Mouse (Mus musculus): ENCODE measurements around the gene Cdk2. TPM values are rescaled to one million over a fixed set of nuclear protein-coding genes. Genes with fewer than 3 reads are reported as not detected.

Gene Cdk2
- 39.9 TPM for polyA plus RNA-seq (2012; fragmentation: generic; extraction: Trizol)

DNA sequence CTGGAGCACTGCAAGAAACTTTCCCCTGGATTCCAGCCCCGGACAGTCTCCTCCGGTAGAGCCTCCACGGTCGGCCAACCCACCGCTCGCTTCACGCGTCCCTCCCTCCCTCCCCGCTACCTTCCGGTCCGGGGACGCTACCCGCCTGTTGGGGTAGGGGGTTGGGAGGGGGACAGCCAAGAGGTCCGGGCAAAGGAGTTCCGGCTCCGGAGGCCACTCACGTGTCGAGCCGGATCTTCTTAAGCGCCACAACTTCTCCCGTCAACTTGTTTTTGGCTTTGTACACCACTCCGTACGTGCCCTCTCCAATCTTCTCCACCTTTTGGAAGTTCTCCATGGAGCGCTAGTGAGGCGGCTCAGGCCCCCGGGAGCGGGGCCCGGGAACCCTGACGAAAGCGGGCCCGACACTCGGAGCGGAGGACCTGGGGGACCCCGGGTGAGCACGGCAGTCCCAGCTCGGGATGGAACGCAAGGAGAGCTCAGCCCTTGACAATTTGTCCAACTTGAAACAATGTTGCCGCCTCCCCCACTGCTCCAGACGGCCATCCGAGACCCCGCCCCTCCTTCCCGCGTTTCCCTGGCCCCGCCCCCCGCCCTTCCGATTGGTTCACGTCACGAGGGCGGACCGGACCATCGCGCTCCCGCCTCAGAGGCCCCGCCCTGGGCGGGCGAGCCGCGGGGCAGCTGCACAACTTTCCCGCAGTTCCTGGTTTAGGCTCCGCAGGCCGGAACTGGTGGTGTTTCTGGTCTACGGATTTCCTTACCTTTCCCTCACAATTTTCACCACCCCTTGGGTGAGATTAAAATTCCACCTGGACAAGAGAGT, at the start of gene Cdk2:
TSS of gene Cdk2 (minus strand) at position 541 of the 826 bp plus-strand sequence.
- H3K4me2 ChIP-seq (ENCODE audit: low read depth) = peak within 1 kb of the TSS; percentile 89
- peak; percentile 78 for TF ChIP-seq POLR2A (IDR thresholded peaks at IDR 0.05; ENCODE audit: insufficient read length, low read depth)
- TF ChIP-seq SRF (IDR thresholded peaks at IDR 0.05; ENCODE audit: control insufficient read depth, insufficient read length, low read depth) = no peak
- TF ChIP-seq MYOD1 (IDR thresholded peaks at IDR 0.05; ENCODE audit: control insufficient read depth in 1 of 3, insufficient read length in 2 of 3, low read depth in 2 of 3) = peak in 2 of 3 experiments; percentile 54 to 71
- no peak for TF ChIP-seq REST (IDR thresholded peaks at IDR 0.05; ENCODE audit: insufficient read depth, insufficient read length)
- TF ChIP-seq POLR2AphosphoS2 (IDR thresholded peaks at IDR 0.05; ENCODE audit: insufficient read length, low read depth) = peak; percentile 78
- TF ChIP-seq CEBPB (IDR thresholded peaks at IDR 0.05; ENCODE audit: insufficient read depth, poor library complexity, severe bottlenecking) = no peak
- no peak for TF ChIP-seq USF1 (IDR thresholded peaks at IDR 0.05; ENCODE audit: low read depth)
- TF ChIP-seq MYOG (IDR thresholded peaks at IDR 0.05; ENCODE audit: control insufficient read depth in 1 of 3, insufficient read depth in 1 of 3, insufficient read length in 2 of 3, low read depth in 2 of 3) = peak in 2 of 3 experiments; percentile 47 to 79
- peak; percentile 28 for TF ChIP-seq E2F4 (IDR thresholded peaks at IDR 0.05; ENCODE audit: insufficient read depth)
- no peak for TF ChIP-seq MAX (IDR thresholded peaks at IDR 0.05; ENCODE audit: low read depth)
- TF ChIP-seq TCF3 (IDR thresholded peaks at IDR 0.05; ENCODE audit: insufficient read length, low read depth) = no peak
- no peak for TF ChIP-seq TCF12 (IDR thresholded peaks at IDR 0.05; ENCODE audit: insufficient read depth, poor library complexity, severe bottlenecking)
- peak within 1 kb of the TSS; percentile 75 for H3K4me3 ChIP-seq
- peaks cover 21% of the 10 kb centered on the region for H3K36me3 ChIP-seq (ENCODE audit: control insufficient read depth, insufficient read depth)
- peak within 1 kb of the TSS; percentile 3 for H3ac ChIP-seq (ENCODE audit: control insufficient read depth, insufficient read length)
- peaks cover 12% of the 10 kb centered on the region for H3K79me2 ChIP-seq (ENCODE audit: control insufficient read depth, insufficient read depth)
- no peaks in the 10 kb centered on the region for H3K27me3 ChIP-seq (ENCODE audit: control insufficient read depth, insufficient read depth, insufficient read length)

DNA sequence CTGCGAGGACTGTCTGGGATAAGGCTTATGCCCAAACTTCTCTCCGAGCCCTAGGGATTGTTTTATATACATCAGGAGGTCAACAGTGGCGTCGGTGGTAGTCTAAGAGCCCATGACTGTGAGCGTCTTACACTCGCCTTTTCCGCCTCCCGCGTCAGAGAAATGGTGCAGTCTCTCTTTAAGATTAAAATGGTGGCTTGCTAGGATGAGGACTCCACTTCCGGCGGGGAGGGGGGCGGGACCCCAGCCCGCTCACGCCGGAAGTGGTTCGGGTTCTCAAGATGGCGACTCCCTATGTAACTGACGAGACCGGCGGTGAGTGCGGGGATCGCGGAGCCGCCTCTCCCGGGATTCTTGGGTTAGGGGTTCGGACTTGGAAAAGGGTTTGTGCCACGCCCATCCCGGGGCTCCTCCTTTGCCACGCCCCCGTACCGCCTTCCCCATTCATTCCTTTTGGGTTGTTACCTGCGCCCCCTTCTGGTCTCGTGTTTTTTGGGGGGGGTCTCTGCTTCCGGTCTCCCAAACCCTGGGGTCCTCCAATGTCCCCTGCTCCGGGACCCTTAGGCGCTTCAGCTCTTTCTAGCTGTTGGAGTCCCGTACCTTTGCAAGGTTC, 43.5 kb upstream of the Cdk2 start:
- peak overlapping the region; percentile 94 for H3K4me3 ChIP-seq
- no peaks in the 10 kb centered on the region for H3K27me3 ChIP-seq (ENCODE audit: control insufficient read depth, insufficient read depth, insufficient read length)
- H3ac ChIP-seq (ENCODE audit: control insufficient read depth, insufficient read length) = peak overlapping the region; percentile 22
- peaks cover 49% of the 10 kb centered on the region for H3K79me2 ChIP-seq (ENCODE audit: control insufficient read depth, insufficient read depth)
- no peaks in the 10 kb centered on the region for H3K36me3 ChIP-seq (ENCODE audit: control insufficient read depth, insufficient read depth)
- H3K4me2 ChIP-seq (ENCODE audit: low read depth) = peak overlapping the region; percentile 82
- TF ChIP-seq POLR2AphosphoS2 (IDR thresholded peaks at IDR 0.05; ENCODE audit: insufficient read length, low read depth) = peak; percentile 20
- TF ChIP-seq POLR2A (IDR thresholded peaks at IDR 0.05; ENCODE audit: insufficient read length, low read depth) = peak; percentile 35
- TF ChIP-seq MYOD1 (IDR thresholded peaks at IDR 0.05; ENCODE audit: control insufficient read depth in 1 of 3, insufficient read length in 2 of 3, low read depth in 2 of 3) = no peak

DNA sequence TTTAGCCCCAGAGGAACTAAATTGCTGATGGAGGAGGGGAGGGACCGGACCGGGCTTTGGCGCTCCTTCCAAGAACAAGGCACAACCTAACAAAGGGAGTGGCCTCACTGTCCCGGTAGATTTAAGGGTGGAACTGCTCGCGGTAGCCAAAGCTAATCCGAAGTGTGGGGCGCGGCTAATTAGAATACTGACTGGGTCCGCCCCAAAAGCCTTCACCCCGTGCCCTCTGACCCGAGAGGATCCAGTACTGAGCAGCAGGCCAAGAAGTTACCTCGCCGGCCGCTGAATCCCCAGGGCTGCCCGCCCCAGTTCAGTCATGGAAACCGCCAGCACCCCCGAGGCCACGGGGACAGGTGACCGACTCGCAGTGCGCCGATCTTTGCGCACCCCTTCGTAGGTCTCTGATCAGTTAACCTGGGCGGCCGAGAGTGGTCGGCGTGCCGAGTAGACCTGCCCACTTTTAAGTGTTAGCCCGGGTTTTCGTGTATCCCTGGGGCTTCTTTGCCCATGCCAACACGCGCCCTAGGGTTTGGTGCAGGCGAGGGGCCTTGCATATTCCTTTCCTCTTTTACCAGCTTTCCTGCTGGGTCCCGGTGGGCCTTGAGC, 42.9 kb upstream of the Cdk2 start, which contains the start of gene Pym1:
TSS of gene Pym1 (plus strand) at position 244 of the 606 bp plus-strand sequence.
- Histone ChIP-seq H3K4me2 (ENCODE audit: low read depth) (peak within 1 kb of the TSS; percentile 82), H3K27me3 (ENCODE audit: control insufficient read depth, insufficient read depth, insufficient read length) (no peaks in the 10 kb centered on the region), H3ac (ENCODE audit: control insufficient read depth, insufficient read length) (peak within 1 kb of the TSS; percentile 22), H3K36me3 (ENCODE audit: control insufficient read depth, insufficient read depth) (no peaks in the 10 kb centered on the region), H3K4me3 (peak within 1 kb of the TSS; percentile 94), H3K79me2 (ENCODE audit: control insufficient read depth, insufficient read depth) (peaks cover 43% of the 10 kb centered on the region)
- no peak for TF ChIP-seq MYOG (IDR thresholded peaks at IDR 0.05; ENCODE audit: control insufficient read depth in 1 of 3, insufficient read depth in 1 of 3, insufficient read length in 2 of 3, low read depth in 2 of 3)
- TF ChIP-seq CEBPB (IDR thresholded peaks at IDR 0.05; ENCODE audit: insufficient read depth, poor library complexity, severe bottlenecking) = no peak
- TF ChIP-seq POLR2A (IDR thresholded peaks at IDR 0.05; ENCODE audit: insufficient read length, low read depth) = peak; percentile 55

DNA sequence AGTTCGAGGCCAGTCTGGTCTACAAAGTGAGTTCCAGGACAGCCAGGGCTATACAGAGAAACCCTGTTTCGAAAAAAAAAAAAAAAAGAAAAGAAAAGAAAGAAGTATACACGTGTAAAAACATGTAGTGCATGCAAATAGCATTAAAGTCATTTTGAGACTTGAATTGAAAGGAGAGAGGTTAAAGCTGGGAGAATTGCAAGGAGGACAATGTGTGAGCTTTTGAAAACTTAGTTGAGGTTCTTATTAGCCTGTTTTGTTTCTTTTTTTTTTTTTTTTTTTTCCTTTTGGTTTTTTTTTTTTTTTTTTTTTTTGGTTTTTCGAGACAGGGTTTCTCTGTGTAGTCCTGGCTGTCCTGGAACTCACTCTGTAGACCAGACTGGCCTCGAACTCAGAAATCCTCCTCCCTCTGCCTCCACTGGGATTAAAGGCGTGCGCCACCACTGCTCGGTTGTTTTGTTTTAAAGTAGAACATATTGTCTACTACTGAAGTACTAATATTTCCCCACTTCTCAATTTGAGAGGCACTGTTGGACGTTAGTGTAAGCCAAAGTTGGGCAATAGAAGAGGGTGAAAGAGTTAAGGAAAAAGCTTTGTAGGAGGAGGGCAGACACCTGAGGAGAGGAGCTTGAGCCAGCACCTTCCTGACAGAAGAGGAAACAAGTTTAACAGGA, 42.3 kb upstream of the Cdk2 start:
- TF ChIP-seq MYOD1 (IDR thresholded peaks at IDR 0.05; ENCODE audit: control insufficient read depth in 1 of 3, insufficient read length in 2 of 3, low read depth in 2 of 3) (no peak), TCF3 (IDR thresholded peaks at IDR 0.05; ENCODE audit: insufficient read length, low read depth) (no peak), POLR2AphosphoS2 (IDR thresholded peaks at IDR 0.05; ENCODE audit: insufficient read length, low read depth) (no peak), POLR2A (IDR thresholded peaks at IDR 0.05; ENCODE audit: insufficient read length, low read depth) (no peak), MYOG (IDR thresholded peaks at IDR 0.05; ENCODE audit: control insufficient read depth in 1 of 3, insufficient read depth in 1 of 3, insufficient read length in 2 of 3, low read depth in 2 of 3) (no peak), E2F4 (IDR thresholded peaks at IDR 0.05; ENCODE audit: insufficient read depth) (no peak), MAX (IDR thresholded peaks at IDR 0.05; ENCODE audit: low read depth) (no peak), USF1 (IDR thresholded peaks at IDR 0.05; ENCODE audit: low read depth) (no peak), REST (IDR thresholded peaks at IDR 0.05; ENCODE audit: insufficient read depth, insufficient read length) (no peak)
- Histone ChIP-seq H3K36me3 (ENCODE audit: control insufficient read depth, insufficient read depth) (no peaks in the 10 kb centered on the region), H3K4me2 (ENCODE audit: low read depth) (peak overlapping the region; percentile 82)

More for the DNA sequence above, 42.3 kb upstream of the Cdk2 start:
- Histone ChIP-seq H3K27me3 (ENCODE audit: control insufficient read depth, insufficient read depth, insufficient read length) (no peaks in the 10 kb centered on the region), H3K4me3 (peak overlapping the region; percentile 94), H3K79me2 (ENCODE audit: control insufficient read depth, insufficient read depth) (peaks cover 37% of the 10 kb centered on the region), H3ac (ENCODE audit: control insufficient read depth, insufficient read length) (peak overlapping the region; percentile 22)

Measured in myocyte (in vitro differentiated cells).